Mouse (Mus musculus) heart, embryonic 11.5 days (tissue): ENCODE results near the gene Alad. TPM values are rescaled to one million over a fixed set of nuclear protein-coding genes. Genes with fewer than 3 reads are reported as not detected.
A peak's percentile ranks its signal among the peaks of the same experiment; 100 is the strongest.

Experiments
- ATAC-seq: fragments of 200-750 bp; cut with Nextera tagmentation; replicated peaks from 2 replicates; pipeline ENCODE4 v1.8.0; 2017; ENCODE audit warnings: moderate library complexity; ENCODE audit not compliant: insufficient number of reproducible peaks, low FRiP score, low TSS enrichment
- H3K27ac ChIP-seq: fragments of 300-500 bp; sonication (generic); 2 replicates; pipeline ENCODE4 v1.5.1; 2014; ENCODE audit warnings: mild to moderate bottlenecking, low read depth, low read length
- H3K27me3 ChIP-seq: fragments of 300-500 bp; sonication (generic); 2 replicates; pipeline ENCODE4 v1.6.1; 2014; ENCODE audit warnings: mild to moderate bottlenecking, low read length, mixed read lengths; ENCODE audit not compliant: control insufficient read depth, insufficient read depth
- H3K36me3 ChIP-seq: fragments of 300-500 bp; sonication (generic); 2 replicates; pipeline ENCODE4 v1.6.1; 2014; ENCODE audit warnings: mild to moderate bottlenecking, low read length, moderate library complexity, mixed read lengths; ENCODE audit not compliant: control insufficient read depth, insufficient read depth
- H3K4me1 ChIP-seq: fragments of 300-500 bp; sonication (generic); 2 replicates; pipeline ENCODE4 v1.6.1; 2014; ENCODE audit warnings: low read length; ENCODE audit not compliant: control insufficient read depth, insufficient read depth
- H3K4me2 ChIP-seq: fragments of 300-500 bp; sonication (generic); 2 replicates; pipeline ENCODE4 v1.6.1; 2014; ENCODE audit warnings: mild to moderate bottlenecking, moderate library complexity
- H3K4me3 ChIP-seq: fragments of 300-500 bp; sonication (generic); 2 replicates; pipeline ENCODE4 v1.5.1; 2014; ENCODE audit warnings: low read depth, low read length
- H3K9ac ChIP-seq: fragments of 300-500 bp; sonication (generic); 2 replicates; pipeline ENCODE4 v1.6.1; 2014; ENCODE audit warnings: mild to moderate bottlenecking, low read depth, low read length, moderate library complexity
- H3K9me3 ChIP-seq: fragments of 300-500 bp; sonication (generic); replicated peaks from 2 replicates; pipeline ENCODE4 v1.6.1; 2016; ENCODE audit warnings: low read length; ENCODE audit not compliant: control insufficient read depth
- WGBS: fragments of 180-500 bp; shearing (Covaris S2); extraction: QIAGEN DNeasy Blood & Tissue Kit; methylation state at CpG from one replicate; pipeline ENCODE4 v1.1.7; 2014; ENCODE audit not compliant: insufficient replicate concordance; 5-methylcytosine and 5-hydroxymethylcytosine counted together
- polyA plus RNA-seq: library from polyadenylated mRNA; unstranded; fragments of >200 nt; fragmentation: Nextera tagmentation; extraction: Ambion mirVana; gene quantifications from 2 replicates; pipeline ENCODE4 v1.2.1, GENCODE M21; 2014

The Alad gene
- polyA plus RNA-seq, 1 experiment from 2014 or later = 140 TPM

DNA sequence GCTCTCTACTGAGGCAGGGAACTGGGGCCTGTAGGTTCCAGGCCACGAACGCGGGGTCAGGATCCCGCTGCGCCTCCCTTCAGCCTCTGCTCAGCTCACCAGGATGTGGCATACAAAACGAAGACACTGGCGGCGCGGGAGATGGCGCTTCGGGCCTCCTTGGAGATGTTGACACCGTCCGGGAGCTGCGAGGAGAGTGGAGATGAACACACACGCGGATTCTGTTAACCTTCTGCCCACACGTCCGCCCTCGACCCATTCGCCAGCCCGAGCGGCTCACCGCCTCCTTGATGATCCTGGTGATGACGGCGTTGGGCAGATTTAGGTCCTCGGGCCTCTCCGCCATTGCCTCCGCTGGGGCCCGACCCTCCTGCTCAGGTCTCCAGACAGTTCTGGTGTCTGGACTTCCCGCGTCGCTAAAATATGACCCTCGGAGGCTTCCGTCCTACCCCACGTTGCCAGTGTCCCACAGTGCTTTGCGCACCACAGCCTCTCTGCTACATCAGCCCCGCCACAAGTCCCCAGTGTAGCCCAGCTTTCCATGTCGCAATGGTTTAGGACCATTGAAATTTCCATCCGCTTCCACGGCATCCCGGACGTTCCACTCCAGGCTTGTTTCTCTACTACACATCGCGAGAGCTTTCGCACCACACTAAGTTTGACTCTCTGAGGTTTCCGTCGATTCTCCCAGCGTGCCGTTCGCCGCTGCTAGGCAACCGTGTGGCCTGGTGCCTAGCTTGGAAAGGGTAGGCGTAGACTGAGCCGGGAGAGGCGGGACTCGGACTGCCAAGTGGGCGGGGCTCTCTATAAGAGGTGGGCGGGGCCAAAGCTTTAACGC, 5.2 kb upstream of the Alad start, which contains the start of the genes Pole3 and 4933430I17Rik:
Gene Pole3, minus strand, starts transcription at position 418 of the 838 bp plus-strand sequence.
Gene 4933430I17Rik, plus strand, starts transcription at position 719 of the 838 bp plus-strand sequence.
- Histone ChIP-seq H3K4me2 (peak within 1 kb of the TSS; percentile 93), H3K9ac (peak within 1 kb of the TSS; percentile 94), H3K4me1 (peaks cover 10% of the 10 kb centered on the region), H3K4me3 (peak within 1 kb of the TSS; percentile 67), H3K9me3 (no peaks in the 10 kb centered on the region), H3K36me3 (no peaks in the 10 kb centered on the region), H3K27ac (peak within 1 kb of the TSS; percentile 90), H3K27me3 (no peaks in the 10 kb centered on the region)
- ATAC-seq = peak; percentile 97
- under 1% methylated on average over 59 of the region's 59 CpGs for WGBS

DNA sequence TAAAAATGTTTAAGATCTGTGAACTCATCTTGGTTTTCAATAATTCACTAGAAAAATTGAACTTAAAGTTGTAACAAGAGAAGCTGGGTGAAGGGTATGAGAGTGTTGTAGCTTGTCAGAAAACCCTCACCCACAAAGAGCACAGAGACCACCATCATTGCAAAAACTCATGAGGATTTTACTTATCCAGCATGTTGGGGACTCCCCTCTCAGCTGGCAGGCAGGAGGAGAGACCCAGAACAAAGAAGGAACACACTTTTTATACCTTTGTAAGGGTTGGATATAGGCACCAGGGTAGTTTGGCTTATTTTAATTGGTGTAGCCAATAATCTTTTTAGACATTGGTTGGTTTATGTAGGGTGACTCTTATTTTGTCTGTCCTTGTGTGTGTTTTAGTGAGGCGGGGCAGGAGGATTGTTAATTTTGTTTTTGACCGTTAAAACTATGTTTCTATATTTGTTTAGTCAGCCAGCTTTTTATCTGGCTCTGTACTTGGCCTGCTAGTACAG, 1.2 kb upstream of the Alad start:
- 85% methylated on average over 2 of the region's 2 CpGs for WGBS

DNA sequence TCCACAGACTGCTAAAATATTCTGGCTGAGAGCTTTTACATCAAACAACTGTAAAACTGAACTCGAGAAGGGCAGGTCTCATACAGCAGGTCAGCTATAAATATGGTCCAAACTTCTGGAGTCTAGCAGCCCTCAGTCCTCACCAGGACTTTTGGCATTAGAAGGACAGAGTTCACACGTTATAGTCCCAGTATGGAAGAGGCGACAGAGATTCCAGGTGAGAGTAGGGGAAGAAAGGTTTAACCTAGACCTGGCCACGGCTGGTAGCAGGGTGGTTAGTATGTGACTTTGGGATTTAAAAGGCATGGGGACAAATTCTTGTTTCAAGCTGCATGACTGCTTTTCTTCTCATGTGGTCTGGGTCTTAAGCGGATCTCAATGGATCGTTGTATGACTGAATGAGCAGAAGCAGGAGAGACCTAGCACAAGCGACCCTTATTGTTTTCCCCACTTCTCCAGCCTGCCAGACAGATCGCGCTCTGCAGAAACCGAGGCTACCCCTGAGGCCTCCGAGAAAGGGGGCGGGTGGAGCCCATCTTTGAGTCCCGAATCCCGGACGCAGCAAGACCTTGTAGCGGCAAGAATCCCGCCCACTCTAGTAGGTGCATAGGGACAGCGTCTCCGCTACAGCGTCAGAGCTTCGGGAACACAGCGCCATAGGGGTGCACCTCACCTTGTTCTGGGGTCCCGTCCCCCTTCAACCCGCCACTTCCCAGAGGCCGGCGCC, 433 bp downstream of the Alad start:
- peak; percentile 33 for ATAC-seq
- Histone ChIP-seq H3K4me3 (peak overlapping the region; percentile 57), H3K4me2 (peak overlapping the region; percentile 68), H3K9me3 (no peaks in the 10 kb centered on the region), H3K4me1 (peaks cover 34% of the 10 kb centered on the region), H3K27me3 (no peaks in the 10 kb centered on the region), H3K9ac (peak overlapping the region; percentile 86), H3K27ac (peak overlapping the region; percentile 88), H3K36me3 (no peaks in the 10 kb centered on the region)
- WGBS = 3% methylated on average over 26 of the region's 26 CpGs

More for the DNA sequence above, 1.2 kb upstream of the Alad start:
- H3K4me3 ChIP-seq = no peak overlapping the region
- H3K4me1 ChIP-seq = peaks cover 27% of the 10 kb centered on the region
- no peak overlapping the region for H3K4me2 ChIP-seq
- H3K27ac ChIP-seq = no peak overlapping the region
- no peaks in the 10 kb centered on the region for H3K27me3 ChIP-seq
- no peaks in the 10 kb centered on the region for H3K9me3 ChIP-seq
- no peaks in the 10 kb centered on the region for H3K36me3 ChIP-seq
- H3K9ac ChIP-seq = no peak overlapping the region
- no peak for ATAC-seq

DNA sequence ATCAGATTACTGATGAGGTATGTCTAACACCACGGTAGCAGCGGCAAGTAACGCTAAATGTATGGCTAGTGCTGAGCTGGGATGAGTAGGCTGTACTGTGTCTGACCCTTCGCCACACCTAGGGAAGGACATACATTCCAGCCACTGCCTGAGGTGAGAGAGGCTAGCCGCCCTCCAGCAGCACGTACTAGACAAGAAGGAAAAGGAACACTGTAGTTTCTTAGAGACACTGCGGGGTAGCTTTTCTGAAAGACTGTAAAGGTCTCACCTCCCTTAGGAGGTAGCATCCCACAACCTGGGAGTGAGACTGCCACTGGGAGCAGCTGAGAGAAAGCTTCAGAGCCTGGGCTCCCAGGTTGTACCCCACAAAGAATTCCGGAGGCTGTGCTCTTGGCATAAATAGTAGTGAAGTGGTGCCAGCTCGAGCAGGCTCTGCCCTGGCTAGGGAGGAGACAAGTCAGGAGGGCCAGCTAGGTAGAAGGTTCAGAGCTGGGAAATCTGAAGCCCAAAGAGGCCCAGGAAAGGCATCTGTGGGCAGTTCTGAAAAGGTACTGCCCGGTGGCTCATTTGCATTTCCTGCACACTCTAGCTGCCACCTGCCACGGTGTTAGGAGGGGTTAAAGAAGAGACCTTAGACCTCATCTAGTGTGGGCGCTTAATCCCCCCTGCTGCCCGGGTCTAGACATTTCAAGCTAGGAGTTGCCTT, 1.1 kb downstream of the Alad start:
- no peaks in the 10 kb centered on the region for H3K27me3 ChIP-seq
- H3K4me2 ChIP-seq = peak overlapping the region; percentile 68
- peak overlapping the region; percentile 88 for H3K27ac ChIP-seq
- WGBS = 46% methylated on average over 13 of the region's 13 CpGs
- peak overlapping the region; percentile 57 for H3K4me3 ChIP-seq
- ATAC-seq = no peak
- no peaks in the 10 kb centered on the region; the same call in 1 of the 2 replicates for H3K36me3 ChIP-seq
- H3K9me3 ChIP-seq = no peaks in the 10 kb centered on the region
- peaks cover 29% of the 10 kb centered on the region for H3K4me1 ChIP-seq
- H3K9ac ChIP-seq = peak overlapping the region; percentile 86

DNA sequence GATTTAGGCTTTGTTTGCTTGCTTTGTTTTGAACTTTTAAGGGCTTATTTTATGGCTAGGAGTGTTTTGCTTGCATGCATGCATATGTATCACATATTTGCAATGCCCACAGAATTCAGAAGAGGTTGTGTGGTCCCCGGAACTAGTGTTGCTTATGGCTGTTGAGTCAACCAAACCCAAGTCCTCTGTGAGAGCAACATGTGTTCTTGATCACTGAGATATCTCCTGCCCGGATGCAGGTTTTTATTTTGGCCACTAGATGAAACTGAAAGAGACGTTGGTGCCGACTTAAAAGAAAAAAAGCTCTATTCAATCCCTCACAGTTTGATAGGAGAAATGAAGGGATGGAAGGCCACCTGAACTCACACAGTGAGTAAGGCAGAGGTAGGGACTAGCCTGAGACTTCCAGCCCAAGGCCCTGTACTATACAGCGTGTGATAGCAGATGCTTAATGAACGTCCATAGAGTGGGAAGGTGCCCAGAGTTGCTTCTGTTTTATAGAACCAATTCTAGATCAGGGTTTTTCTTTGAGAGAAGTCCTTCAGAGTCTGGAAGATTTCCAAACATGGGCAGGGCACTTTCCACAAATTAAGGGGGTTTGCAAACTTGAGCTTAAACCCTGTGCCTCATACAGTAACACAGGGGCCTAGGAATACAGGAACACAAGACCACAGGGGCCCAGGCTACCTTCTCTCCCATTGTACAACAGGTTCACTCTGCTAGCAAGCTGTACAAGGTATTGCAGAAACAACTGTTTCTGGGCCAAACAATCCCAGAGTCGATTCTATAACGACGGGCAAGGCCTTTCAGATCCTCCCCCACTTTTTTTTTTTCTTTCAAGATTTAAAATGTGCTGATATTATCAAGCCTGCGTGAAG, 1.9 kb downstream of the Alad start:
- Histone ChIP-seq H3K36me3 (peaks cover 7% of the 10 kb centered on the region; the same call in 1 of the 2 replicates), H3K27me3 (no peaks in the 10 kb centered on the region), H3K27ac (peak overlapping the region; percentile 86), H3K9ac (peak overlapping the region; percentile 10; the same call in 1 of the 2 replicates), H3K4me1 (peaks cover 29% of the 10 kb centered on the region), H3K4me3 (peak overlapping the region; percentile 57), H3K9me3 (no peaks in the 10 kb centered on the region), H3K4me2 (peak overlapping the region; percentile 68)
- no peak for ATAC-seq
- WGBS = 73% methylated on average over 10 of the region's 10 CpGs

DNA sequence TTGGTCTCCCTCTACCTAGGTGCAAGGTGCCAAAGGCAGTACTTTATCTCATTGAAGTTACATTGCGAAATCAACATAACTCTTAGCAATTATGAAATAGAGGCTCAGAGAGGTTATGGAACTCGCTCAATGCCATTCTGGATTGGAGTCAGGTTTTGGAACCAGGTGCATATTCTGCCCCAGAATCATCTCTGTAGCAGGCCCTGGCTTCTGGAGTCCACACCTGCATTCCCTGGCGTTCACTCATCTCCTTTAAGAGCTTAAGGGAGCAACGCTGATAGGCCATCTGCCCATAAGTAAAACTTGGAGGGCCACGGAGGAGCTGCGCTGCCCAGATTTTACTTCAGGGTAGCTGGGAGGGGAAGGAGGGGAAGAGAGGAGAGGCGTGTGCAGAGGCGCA, 2.7 kb downstream of the Alad start:
- Histone ChIP-seq H3K4me3 (peak overlapping the region; percentile 57; the same call in 1 of the 2 replicates), H3K9me3 (no peaks in the 10 kb centered on the region), H3K9ac (peak overlapping the region; percentile 10; the same call in 1 of the 2 replicates), H3K27ac (peak overlapping the region; percentile 86), H3K27me3 (no peaks in the 10 kb centered on the region), H3K36me3 (peaks cover 9% of the 10 kb centered on the region), H3K4me1 (peaks cover 29% of the 10 kb centered on the region), H3K4me2 (peak overlapping the region; percentile 68)
- 77% methylated on average over 8 of the region's 8 CpGs for WGBS
- ATAC-seq = no peak

DNA sequence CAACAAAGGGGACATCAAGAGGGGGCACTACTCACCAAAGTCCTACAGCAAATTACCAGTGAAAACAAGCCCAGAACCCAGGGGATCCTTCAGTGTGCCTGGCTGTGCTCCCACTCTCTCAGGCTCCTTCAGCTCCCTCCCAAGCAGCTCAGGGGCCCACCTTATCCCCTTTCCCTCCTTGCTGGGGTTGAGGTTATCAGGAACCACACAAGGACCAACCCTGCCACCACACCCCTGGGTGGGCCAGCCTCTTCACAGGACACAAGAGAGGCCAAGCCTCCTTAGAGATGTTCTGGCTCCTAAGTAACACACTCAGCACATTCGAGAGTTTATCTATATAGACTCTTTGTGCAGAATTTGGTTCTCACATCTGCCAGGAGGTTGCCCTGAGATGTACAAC, 3.1 kb downstream of the Alad start:
- Histone ChIP-seq H3K27me3 (no peaks in the 10 kb centered on the region), H3K4me1 (peaks cover 29% of the 10 kb centered on the region), H3K4me2 (peak overlapping the region; percentile 68), H3K27ac (peak overlapping the region; percentile 86), H3K9me3 (no peaks in the 10 kb centered on the region), H3K9ac (peak overlapping the region; percentile 59), H3K36me3 (peaks cover 14% of the 10 kb centered on the region), H3K4me3 (peak overlapping the region; percentile 32)
- ATAC-seq = peak; percentile 73
- WGBS = 73% methylated on average over 1 of the region's 1 CpGs
